Mouse (Mus musculus): Measurements from ENCODE around the gene Ccm2l. TPM values are rescaled to one million over a fixed set of nuclear protein-coding genes. Genes with fewer than 3 reads are reported as not detected.

Ccm2l gene
- not detected for polyA plus RNA-seq (2017; shearing (Covaris generic))

DNA sequence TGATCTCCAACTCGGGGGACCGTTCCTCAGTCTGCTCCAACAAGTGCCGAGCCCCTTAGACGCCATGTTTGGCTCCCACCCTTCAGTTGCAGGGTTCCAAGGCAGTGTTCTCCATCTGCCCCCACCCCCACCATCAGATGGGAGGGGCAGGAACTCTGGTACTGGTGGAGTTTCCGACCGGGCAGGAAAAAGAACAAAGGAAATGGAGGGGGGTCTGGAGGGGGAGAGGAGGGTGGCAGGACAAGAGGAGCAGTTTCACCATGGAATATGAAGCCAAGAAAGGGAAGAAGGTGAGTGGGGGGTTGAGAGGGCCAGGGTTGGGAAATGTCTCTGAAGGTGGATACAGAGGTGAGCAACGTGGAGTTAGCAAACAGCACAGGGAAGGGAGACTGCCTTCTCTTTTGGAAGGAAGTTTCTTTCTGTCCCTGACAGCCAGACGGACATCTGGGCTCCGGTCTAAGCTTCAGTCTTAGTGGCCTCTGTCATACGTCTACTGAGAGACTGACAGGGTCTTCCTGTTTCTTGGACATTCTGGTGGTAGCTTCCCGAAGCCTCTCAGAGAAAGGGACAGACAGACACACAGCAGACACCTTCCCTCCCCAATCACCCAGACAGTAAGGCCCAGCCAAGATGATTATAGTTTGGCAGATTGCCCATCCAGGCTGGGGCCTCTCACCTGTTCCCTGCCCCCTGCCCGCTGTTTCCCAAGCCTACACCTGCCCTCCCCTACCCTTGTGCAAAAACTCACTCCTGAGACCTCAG lies at the start of gene Ccm2l:
Ccm2l (plus strand) TSS at position 209 of the 762 bp plus-strand sequence.

DNA sequence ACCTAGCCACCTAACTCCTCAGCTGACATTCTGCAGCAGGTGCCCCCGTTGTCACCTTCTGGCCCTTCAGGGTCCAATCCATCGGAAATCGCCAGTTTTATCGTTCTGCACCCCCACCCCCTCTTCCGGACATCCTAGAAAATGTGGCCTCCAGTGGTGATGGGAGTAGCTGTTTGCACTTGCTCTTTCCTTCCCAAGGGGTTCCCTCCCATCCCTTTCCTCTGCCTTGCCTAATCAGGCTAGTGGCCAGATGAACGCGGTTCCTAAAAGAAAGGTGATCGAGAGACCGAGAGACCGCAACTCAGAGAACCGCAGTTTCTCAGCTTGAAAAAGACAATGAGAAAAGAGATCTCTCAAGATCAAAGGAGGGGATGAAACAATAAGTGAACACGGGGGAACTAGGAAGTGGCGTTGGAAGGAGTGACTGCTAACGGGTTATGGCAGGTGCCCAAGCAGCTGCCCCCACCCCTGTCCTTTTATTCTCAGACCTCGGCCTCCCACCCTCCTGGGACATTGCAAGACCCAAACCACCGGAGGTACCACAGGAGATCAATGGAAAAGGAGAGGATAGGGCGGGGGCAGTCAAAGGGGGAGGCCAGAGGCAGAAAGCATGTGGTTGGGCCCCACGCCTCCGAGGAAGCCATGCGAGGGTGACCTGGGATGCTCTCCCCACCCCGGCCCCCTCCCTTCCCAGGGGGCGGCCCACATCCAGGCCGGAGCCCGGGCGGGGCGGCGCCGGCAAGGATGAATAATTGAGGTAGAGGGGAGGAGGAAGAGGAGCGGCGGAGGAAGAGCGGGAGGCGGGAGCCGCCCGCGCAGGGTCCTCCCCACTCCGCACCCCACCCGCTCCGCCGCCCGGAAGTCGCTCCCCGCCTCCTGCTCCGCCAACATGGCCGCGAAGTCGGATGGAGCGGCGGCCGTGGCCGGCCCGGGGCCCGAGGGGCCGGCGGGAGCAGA lies 34.4 kb upstream of the Ccm2l start, which contains the start of gene Xkr7:
Xkr7 (plus strand) TSS at position 727 of the 957 bp plus-strand sequence.

DNA sequence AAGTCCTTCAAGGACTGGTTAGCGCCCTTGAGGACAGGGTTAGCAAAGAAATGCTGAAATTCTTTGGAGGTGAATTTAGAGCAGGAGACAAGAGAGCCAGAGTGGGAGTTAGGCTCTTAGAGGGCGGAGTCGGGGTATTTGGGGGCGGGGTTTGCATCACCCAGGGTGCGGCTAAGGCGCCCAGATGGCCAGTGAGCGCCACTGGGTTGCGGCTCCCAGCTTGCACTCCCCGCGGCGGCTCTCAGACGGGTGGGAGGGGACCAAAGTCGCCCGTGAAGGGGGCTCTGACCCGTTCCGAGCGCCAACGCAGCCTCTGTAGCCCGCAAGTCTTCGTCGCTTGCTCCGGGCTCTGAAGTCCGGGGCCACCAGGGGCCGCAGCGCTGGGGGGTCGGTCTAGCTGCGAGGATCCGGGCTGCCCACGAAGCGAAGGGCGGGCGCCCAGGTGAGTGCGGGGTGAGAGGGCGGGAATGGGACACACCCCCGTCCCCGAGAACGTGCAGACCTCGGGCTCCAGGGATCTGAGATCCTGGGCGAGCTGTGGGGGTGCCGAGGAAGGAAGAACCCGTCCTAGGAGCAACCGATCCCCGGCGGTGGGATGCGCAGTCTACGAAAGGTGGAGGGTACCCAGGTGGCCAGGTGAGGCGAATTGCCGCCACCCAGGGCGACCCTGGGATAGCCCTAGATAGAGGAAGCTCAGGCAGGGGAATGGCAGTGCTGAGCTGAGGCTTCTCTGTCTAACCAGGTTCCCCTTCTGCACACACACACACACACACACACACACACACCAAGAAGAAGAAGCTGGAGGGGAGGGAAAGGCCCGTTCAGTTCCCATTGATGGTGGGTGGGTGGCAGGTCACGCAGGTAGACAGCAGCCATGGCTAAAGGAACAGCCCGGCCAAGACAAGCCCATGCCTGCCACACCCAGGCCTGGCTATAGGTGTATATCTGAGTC lies 42.8 kb downstream of the Ccm2l start, which contains the start of gene Hck:
Hck (plus strand) TSS at position 156 of the 952 bp plus-strand sequence.

Other genes with a start within 250 kb of the Ccm2l start
- gene Bcl2l1, start 234.2 kb upstream of the Ccm2l start, polyA plus RNA-seq (2017; shearing (Covaris generic)), result 81.8 TPM
- 7.6 TPM for gene Tpx2, start 218.0 kb upstream of the Ccm2l start, polyA plus RNA-seq (2017; shearing (Covaris generic))
- gene Mylk2, start 154.6 kb upstream of the Ccm2l start, polyA plus RNA-seq (2017; shearing (Covaris generic)), result not detected
- not detected for gene Foxs1, start 132.7 kb upstream of the Ccm2l start, polyA plus RNA-seq (2017; shearing (Covaris generic))
- gene Dusp15, start 114.3 kb upstream of the Ccm2l start, polyA plus RNA-seq (2017; shearing (Covaris generic)), result not detected
- 0.88 TPM for gene Ttll9, start 103.5 kb upstream of the Ccm2l start, polyA plus RNA-seq (2017; shearing (Covaris generic))
- gene Pdrg1, start 50.5 kb upstream of the Ccm2l start, polyA plus RNA-seq (2017; shearing (Covaris generic)), result 207 TPM
- not detected for gene Xkr7, start 34.1 kb upstream of the Ccm2l start, polyA plus RNA-seq (2017; shearing (Covaris generic))
- gene Hck, start 42.5 kb downstream of the Ccm2l start, polyA plus RNA-seq (2017; shearing (Covaris generic)), result 2.1 TPM
- gene Tm9sf4, start 95.3 kb downstream of the Ccm2l start, polyA plus RNA-seq (2017; shearing (Covaris generic)), result 64.6 TPM
- 40.9 TPM for gene Tspyl3, start 159.5 kb downstream of the Ccm2l start, polyA plus RNA-seq (2017; shearing (Covaris generic))
- gene Plagl2, start 175.5 kb downstream of the Ccm2l start, polyA plus RNA-seq (2017; shearing (Covaris generic)), result 22.6 TPM
- 28.5 TPM for gene Pofut1, start 175.6 kb downstream of the Ccm2l start, polyA plus RNA-seq (2017; shearing (Covaris generic))
- gene Kif3b, start 225.5 kb downstream of the Ccm2l start, polyA plus RNA-seq (2017; shearing (Covaris generic)), result 34.5 TPM

Measured in activated CD4-positive, CD25-positive, alpha-beta regulatory T cell, adult 9 weeks (primary cell).